Mouse (Mus musculus) cerebellum, adult 18-20 months (tissue): ENCODE results near the gene Clec2d.
"Not testable (repeated sequence)": the region's sequence is repeated elsewhere in the genome, so short reads cannot be mapped to it uniquely, and the experiment has no call there.

Experiments
- DNase-seq, 2 experiments: peaks; one replicate each; pipeline ENCODE4 v3.0.0; 2021

Gene Clec2d

DNA sequence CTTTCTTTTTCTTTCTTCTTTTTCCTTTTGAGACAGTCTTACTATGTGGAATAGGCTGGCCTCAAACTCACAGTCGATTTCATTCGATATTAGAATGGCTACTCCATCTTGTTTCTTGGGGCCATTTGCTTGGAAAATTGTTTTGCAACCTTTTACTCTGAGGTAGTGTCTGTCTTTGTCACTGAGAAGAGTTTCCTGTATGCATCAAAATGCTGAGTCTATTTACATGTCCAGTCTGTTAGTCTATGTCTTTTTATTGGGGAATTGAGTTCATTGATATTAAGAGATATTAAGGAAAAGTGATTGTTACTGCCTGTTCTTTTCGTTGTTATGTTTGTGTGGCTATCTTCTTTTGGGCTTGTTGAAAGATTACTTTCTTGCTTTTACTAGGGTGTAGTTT lies 7.4 kb downstream of the Clec2d start:
- DNase-seq: not testable (repeated sequence)

DNA sequence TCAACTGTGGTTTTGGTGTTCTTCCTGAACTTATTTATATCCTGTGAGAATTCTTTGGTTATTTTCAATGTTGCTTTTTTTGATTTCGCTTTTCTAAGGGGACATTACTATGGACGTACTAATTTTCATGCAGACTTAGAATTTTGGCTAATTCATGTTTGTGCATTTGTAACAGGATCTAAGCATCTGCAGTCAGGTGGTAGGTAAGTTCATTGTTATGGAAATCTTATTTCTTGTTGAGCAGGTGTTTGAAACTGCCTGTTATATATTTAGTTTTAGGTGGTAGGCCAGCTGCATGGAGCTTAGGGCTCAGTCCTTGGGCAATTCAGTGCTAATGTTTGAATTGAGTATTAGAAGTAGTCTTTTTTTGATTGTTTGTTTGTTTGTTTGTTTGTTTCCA lies 13.0 kb downstream of the Clec2d start:
- DNase-seq: no peak

- DNase-seq: not testable (repeated sequence)
Measured at GRCm38 (mm10) chr6:129200066-129200465, 19.7 kb downstream of the Clec2d start.

DNA sequence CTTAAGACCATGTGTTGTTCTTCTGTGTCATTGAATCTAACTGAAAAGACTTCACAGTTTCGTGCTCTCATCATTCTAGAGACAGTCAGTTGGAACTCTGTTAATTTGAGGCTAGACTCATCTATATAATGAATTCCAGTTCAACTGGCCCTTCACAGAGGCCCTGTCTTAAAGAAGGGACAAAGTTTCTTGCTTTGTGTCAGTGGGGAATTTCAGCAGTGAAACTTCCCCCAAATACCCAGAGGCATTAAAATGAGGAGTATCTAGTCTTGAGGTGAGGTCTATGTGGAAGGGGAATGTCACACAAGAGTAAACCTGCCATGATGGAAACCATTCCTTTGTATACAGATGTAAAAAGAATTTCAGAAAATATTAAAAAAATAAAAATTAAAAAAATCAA lies 21.9 kb downstream of the Clec2d start:
- DNase-seq: no peak

DNA sequence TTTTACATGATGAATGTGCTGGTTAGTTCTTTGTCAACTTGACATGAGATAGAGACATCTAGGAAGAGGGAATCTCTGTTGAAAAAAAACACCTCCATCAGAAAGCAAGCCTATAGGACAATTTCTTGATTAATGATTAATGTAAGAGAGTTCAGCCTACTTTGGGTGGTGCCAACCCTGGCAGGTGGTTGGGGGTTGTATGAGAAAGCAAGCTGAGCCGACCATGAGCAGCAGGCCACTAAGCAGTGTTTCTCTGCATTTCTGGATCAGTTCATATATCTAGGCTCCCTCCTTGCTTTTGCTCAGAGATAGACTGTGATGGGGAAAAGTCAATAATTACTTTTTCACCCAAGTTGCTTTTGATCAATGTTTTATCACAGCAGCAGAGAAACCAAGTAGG lies 23.9 kb downstream of the Clec2d start:
- no peak for DNase-seq

- DNase-seq: no peak
Measured at GRCm38 (mm10) chr6:129204838-129205237, 24.4 kb downstream of the Clec2d start.

GRCm38 (mm10) chr6:129208891-129209519 lies 28.6 kb downstream of the Clec2d start:
- DNase-seq: no peak

DNA sequence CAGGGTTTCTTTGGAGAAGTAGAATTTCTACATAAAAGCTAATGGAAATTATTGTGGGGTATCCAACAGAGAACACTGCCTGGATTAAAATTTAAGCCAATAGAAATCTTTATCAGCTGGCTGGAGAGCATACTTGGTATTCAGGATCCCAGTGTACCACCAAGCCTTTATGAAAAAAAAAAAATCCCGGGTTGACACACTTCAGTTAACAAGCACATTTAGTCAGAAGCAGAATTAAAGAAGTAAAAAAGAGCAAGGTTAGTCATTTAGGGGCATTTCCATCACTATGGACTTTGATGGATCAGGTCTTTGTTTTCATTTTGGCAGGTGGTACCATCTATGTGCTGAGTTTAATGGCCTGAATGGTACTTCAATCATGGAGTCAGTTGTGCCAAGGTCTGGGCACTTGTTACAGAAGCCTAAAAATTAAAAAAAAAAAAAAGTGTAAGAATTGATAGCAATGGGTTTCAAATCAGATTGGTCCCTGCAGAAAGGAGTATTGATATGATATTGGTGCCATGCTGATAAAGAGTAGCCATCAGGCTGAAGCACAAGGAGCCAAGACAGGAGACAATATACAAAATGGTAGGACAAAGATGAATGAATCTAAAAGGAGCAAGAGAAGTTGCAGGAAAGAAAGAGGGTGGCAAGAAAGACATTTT lies 29.5 kb downstream of the Clec2d start:
- no peak for DNase-seq

GRCm38 (mm10) chr6:129210447-129210790 lies 30.0 kb downstream of the Clec2d start:
- DNase-seq: no peak

DNA sequence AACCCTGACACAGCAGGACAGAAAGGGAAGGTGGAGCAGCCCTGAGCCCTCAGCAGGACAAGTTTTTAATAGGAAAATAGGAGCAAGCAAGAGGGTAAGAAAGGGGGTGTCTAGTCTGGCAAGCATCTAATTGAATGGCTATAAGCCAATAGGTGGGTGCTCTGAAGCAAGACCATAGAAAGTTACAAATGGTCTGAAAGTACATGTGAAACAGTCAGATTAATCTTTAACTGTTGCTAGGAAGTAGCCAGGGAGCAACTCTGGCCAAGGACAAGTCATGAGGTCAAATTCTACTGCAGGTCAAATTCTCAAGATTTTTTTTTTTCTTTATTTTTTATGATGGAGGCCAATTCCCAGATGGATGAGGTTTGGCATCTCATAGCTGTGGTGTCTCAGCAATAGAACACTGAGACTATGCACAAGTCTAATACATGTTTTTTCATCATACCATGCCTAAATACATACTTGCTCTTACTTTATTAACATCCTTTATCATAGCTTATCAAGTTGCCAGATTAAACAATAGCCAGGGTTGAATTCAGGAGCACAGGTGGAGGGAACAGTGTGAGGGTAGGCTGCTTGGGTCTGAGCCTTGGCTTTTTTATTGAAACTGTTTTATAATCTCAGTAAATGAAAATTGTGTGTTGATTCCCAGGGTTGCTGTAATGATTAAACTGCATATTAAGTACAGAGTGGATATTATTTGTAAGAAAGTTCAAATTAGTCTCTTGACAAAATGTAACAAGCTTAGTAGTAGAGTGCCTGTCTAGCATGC lies 32.2 kb downstream of the Clec2d start:
- no peak for DNase-seq

DNA sequence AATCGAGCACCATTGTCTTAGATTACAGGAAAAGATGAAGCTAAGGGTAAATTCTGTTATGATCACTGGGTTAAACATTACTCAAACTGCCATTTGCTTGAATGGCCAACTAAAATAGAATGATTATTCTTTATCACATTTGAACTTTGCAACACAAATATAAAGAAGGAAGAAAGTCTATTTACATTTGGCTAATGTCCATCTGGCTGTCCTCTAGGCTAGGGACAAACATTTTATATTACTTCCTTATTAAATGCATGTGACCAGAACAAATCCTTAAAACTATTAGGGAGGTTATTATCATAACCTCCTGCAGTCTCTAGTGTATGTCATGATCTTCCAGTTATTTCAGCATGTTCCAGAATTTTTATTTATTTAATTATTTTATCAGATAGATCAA lies 33.1 kb downstream of the Clec2d start:
- no peak for DNase-seq

DNA sequence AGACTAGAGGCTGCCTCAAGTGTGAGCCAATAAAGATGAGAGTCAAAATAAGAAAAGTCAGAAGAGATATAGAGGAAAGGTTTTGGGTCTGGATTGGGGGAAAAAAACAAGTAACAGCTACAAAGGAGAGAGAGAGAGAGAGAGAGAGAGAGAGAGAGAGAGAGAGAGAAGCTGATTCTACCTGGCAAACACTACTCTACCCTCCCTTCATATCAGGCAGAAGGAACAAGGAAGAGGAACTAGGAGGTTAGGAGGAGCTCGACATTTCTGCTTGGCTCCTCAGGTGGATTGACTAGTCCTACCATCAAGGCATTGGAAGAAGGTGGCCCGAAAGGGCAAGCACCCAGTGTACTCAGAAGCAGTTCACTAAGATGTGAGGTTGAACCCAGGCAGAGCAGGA lies 33.8 kb downstream of the Clec2d start:
- no peak for DNase-seq

DNA sequence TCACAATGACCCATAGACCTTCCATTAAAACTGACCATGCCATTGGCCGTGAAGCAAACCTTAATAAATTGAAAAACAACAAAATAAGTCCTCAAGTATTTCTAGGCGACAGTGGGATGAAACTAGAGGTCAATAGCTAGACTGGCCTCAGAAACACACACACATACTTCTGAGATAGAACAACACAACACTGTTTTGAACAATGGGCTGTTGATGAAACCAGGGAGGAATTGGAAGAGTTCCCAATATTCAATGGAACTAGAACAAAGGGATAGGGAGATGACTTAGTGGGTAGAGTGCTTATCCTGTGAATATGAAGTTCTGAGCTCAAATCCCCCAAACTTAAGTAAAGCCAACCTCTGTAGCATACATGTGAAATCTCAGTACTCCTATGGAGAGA lies 34.6 kb downstream of the Clec2d start:
- DNase-seq: no peak

GRCm38 (mm10) chr6:129215886-129216637 lies 35.6 kb downstream of the Clec2d start:
- DNase-seq: no peak

DNA sequence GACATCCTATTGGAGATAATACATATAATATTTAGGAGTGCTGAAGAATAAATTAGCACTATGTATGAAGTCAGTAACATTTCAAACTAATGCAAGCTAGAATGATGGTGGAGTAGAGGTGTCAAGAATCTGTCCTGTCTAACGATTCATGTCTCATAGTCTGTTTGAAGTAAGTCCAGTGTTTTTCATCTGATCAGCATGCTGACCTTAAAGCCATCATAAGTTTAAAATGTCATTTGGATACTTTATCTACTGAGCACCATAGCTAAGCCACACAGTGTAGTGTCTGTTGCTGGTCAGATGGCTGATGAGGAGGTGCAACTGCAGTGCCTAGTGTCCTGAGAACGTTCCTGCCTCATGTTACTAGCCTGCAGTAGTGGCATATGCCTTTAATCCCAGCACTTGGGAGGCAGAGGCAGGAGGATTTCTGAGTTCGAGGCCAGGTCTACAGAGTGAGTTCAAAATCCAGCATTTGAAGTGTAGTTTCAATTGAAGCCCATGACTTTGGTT lies 36.4 kb downstream of the Clec2d start:
- no peak for DNase-seq

DNA sequence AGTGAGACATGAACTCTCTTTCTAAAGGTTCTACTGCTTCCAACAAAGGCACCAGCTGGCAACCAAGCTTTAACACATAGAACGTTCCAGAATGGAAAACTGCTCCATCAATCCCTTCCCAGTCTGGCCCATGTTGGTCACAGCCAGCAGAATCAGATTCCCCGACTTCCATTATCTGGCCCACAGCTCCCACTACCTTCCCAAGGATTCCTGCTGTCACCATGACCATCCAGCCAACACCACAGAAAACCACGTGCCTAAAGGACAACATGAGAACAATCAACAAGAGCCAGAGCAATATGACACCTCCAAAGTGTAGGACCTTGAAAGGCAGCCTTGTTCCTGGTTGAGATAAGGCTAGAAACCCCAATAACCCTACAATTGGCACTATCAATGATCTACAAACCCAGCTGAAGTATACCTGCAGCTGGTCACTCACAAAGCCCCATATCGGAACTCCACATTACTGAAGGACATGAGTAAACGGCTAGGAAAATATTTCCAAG lies 37.8 kb downstream of the Clec2d start:
- DNase-seq: no peak

- DNase-seq: no peak
Measured at GRCm38 (mm10) chr6:129219897-129220517, 39.6 kb downstream of the Clec2d start.

DNA sequence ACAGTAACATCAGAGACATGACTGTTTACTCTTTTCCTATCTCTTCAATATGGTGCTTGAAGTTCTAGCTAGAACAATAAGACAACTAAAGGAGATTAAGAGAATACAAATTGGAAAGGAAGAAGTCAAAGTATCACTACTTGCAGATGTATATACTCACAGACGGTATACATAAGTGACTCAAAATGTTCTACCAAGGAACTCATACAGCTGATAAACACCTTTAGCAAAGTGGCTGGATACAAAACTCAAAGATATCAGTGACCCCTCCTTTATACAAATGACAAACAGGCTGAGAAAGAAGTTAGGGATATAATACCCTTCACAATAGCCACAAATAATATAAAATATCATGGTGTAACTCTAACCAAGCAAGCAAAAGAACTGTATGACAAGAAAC lies 40.6 kb downstream of the Clec2d start:
- no peak for DNase-seq

DNA sequence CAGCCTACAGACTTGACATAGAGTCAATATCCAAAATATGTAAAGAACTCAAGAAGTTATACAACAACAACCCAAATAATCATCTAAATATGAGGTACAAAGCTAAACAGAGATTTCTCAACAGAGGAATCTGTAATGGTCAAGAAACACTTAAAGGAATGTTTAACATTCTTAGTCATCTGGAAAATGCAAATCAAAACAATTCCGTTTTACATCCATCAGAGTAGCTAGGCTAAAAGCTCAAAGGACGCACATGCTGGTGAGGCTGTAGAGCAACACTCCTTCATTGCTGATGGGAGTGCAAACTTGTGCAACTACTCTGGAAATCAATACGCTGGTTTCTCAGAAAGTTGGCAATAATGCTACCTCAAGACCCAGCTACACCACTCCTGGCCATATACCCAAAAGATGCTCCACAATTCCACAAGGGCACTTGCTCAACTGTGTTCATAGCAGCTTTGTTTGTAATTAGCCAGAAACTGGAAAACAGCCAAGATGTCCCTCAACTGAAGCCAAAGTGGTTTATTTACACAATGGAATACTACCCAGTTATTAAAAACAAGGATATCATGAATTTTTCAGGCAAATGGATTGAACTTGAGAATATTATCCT lies 41.9 kb downstream of the Clec2d start:
- no peak for DNase-seq

- DNase-seq: no peak
Measured at GRCm38 (mm10) chr6:129223611-129224010, 43.2 kb downstream of the Clec2d start.

DNA sequence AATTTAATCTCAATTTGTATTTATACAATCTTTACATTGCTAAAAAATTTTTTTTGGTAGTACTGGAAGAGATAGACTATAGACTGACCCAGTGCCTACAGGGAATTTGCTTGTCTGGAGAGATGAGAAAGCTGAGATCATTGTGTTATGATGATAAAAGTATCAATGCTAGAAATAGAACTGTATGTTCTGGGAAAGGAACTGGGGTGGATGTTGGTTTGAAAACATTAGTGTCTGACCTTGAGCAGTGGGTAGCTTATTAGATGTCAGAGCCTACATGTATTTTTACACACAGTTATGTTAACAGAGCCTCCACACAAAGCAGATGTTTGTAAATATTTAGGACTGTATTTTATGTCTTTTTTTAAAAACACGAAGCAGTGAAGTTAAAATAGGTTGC lies 43.7 kb downstream of the Clec2d start:
- no peak for DNase-seq

DNA sequence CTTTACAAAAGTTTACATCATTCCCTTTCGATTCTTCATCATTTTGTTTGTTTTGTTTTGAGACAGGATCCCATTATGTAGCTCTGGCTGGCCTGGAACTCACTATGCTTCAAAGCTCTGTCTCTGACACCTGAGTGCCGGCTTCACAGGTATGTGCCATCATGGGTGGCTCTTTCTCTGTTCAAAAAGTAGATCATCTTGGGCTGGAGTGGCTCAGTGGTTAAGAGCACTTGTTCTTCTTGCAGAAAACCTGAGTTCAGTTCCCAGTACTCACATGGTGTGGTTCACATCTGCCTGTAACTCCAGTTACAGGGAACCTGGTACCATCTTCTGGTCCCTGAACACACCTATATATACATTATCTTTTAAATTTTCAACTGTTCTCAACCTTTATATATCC lies 44.7 kb downstream of the Clec2d start:
- DNase-seq: no peak
